Mouse (Mus musculus) bone marrow, adult 2 months (tissue): ENCODE measurements around the gene Umodl1.

Experiments
- CTCF ChIP-seq: fragments of 200-500 bp; IDR thresholded peaks from 2 replicates; pipeline ENCODE4 v1.5.1; 2011; ENCODE audit warnings: low read length, control low read depth; ENCODE audit not compliant: control insufficient read depth, insufficient read depth
- POLR2A ChIP-seq: fragments of 200-500 bp; IDR thresholded peaks from 2 replicates; pipeline ENCODE4 v1.6.1; 2011; ENCODE audit warnings: low read depth, mild to moderate bottlenecking, control low read depth, low read length, borderline replicate concordance; ENCODE audit not compliant: control insufficient read depth

DNA sequence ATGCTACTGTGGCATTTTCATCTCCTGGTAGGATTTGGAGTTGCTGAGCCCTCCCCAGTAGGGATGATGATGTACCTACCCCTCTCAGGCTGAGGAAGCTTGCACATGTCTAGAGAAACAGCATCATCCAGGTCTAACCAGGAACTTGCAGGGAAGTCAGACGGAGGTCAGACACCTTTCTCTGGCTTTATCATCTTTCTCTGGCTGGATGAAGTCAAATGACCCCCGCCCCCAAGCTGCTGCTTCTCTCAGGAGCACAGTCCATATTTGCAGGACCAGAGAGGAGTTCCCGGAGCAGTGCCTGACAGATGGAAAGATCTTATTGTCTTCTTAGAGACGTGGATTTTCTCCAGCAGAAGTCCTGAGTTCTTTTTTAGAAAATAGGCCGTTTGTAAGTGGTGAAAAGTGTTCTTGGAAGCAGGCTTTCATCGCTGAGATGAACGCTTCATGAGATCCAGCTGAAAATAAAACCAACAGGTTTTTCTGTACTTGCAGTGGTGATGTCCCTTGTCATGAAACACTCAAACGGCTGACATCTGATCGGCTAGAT is 74.5 kb downstream of the Umodl1 start:
- TF ChIP-seq CTCF: no peak
- TF ChIP-seq POLR2A: no peak
